Mouse (Mus musculus): Measurements from ENCODE around the gene Wwox.

GRCm38 (mm10) chr8:114982762-114983161 is 543.3 kb downstream of the Wwox start:
- TF ChIP-seq POLR2A (IDR thresholded peaks at IDR 0.05; ENCODE audit: insufficient read depth, low read length): no peak
- no peak for TF ChIP-seq CTCF (IDR thresholded peaks at IDR 0.05; ENCODE audit: low read depth, low read length)
- no peak for TF ChIP-seq EP300 (IDR thresholded peaks at IDR 0.05; ENCODE audit: insufficient read depth, low read depth, low read length)

Measured in ES-Bruce4 (cell line).